24 mouse cellular contexts compared by ENCODE assay signal in genomic region chr8:121132961-121133513, GRCm38 (mm10). TPM values are rescaled to one million over a fixed set of nuclear protein-coding genes. Genes with fewer than 3 reads are reported as not detected.
DNase-seq lines count a peak whose midpoint lies in the region; ATAC-seq and TF ChIP-seq lines count a peak whose summit lies in the region.
"Had no signal": no experiment of that assay in that cellular context is flagged by ENCODE, and none has a peak within 500 bp of the region (broad histone marks: within the 10 kb centered on the region; RNA-seq: fewer than 3 reads in every experiment).

No protein-coding gene starts in this region.

- peaks cover 5% of the 10 kb centered on the region for H3K36me3 ChIP-seq in C2C12 (ENCODE audit: control insufficient read depth, insufficient read depth)
- H3K36me3 ChIP-seq in myocyte (ENCODE audit: control insufficient read depth, insufficient read depth) = no peaks in the 10 kb centered on the region
- no peaks in the 10 kb centered on the region for H3K36me3 ChIP-seq in midbrain, embryonic 16.5 days (ENCODE audit: control insufficient read depth, insufficient read depth, low read length)
- H3K36me3 ChIP-seq: embryonic facial prominence, embryonic 12.5 days; forebrain, embryonic 15.5 days had no signal

- H3K9ac ChIP-seq in midbrain, embryonic 16.5 days (ENCODE audit: low read depth, low read length) = no peak overlapping the region
- H3K9ac ChIP-seq: embryonic facial prominence, embryonic 12.5 days; forebrain, embryonic 13.5 days; forebrain, embryonic 15.5 days; forebrain, postnatal 0 days had no signal

- H3K27me3 ChIP-seq in C2C12 (ENCODE audit: control insufficient read depth, insufficient read depth, insufficient read length) (no peaks in the 10 kb centered on the region), myocyte (ENCODE audit: control insufficient read depth, insufficient read depth, insufficient read length) (no peaks in the 10 kb centered on the region)
- H3K27me3 ChIP-seq in midbrain, embryonic 16.5 days (ENCODE audit: control insufficient read depth, insufficient read depth, low read depth, low read length) = peaks cover 43% of the 10 kb centered on the region

- peak overlapping the region; percentile 62; the same call in 1 of the 2 replicates for H3K27ac ChIP-seq in embryonic fibroblast, embryonic 13.5 days (ENCODE audit: insufficient read depth, low read length)
- no peak overlapping the region for H3K27ac ChIP-seq in midbrain, embryonic 16.5 days (ENCODE audit: low read length)
- H3K27ac ChIP-seq: embryonic facial prominence, embryonic 10.5 days; embryonic facial prominence, embryonic 12.5 days; forebrain, embryonic 13.5 days; forebrain, embryonic 15.5 days had no signal

- ATAC-seq in midbrain, embryonic 16.5 days = no peak
- ATAC-seq: activated CD4-positive, CD25-positive, alpha-beta regulatory T cell, adult 4 months; forebrain, embryonic 13.5 days; forebrain, embryonic 15.5 days; forebrain, postnatal 0 days had no signal

- no peak for TF ChIP-seq POLR2A in embryonic fibroblast, embryonic 13.5 days (IDR thresholded peaks at IDR 0.05; ENCODE audit: low read depth, low read length)
- TF ChIP-seq POLR2A in myocyte (IDR thresholded peaks at IDR 0.05; ENCODE audit: insufficient read length, low read depth) = no peak

- H3K79me3 ChIP-seq in C2C12 (ENCODE audit: low read depth) = no peaks in the 10 kb centered on the region

- WGBS in midbrain, embryonic 16.5 days = 71% methylated on average over 5 of the region's 5 CpGs

- no peak overlapping the region for H3ac ChIP-seq in C2C12 (ENCODE audit: control insufficient read depth, insufficient read length, low read depth)
- no peak overlapping the region for H3ac ChIP-seq in myocyte (ENCODE audit: control insufficient read depth, insufficient read length)

- peak overlapping the region; percentile 71 for H3K4me2 ChIP-seq in myocyte (ENCODE audit: low read depth)
- H3K4me2 ChIP-seq in midbrain, embryonic 16.5 days (ENCODE audit: low read length) = no peak overlapping the region
- H3K4me2 ChIP-seq: embryonic facial prominence, embryonic 12.5 days; forebrain, embryonic 13.5 days; forebrain, embryonic 15.5 days had no signal

- H3K9me3 ChIP-seq in midbrain, embryonic 16.5 days (replicated peaks; ENCODE audit: control insufficient read depth, low read length, poor library complexity, severe bottlenecking) = no peaks in the 10 kb centered on the region; the same call in 1 of the 2 replicates
- H3K9me3 ChIP-seq: forebrain, embryonic 15.5 days had no signal

- peak; percentile 76 for DNase-seq in 3134 (ENCODE audit: extremely low read depth, insufficient read length, low spot score)
- no peak for DNase-seq in gastrocnemius, postnatal 25 days
- no peak for DNase-seq in left cerebral cortex, adult 8-10 months (ENCODE audit: low spot score in 2 of 2)
- DNase-seq: adrenal gland, adult 8-10 months; adrenal gland, postnatal 14 days; adrenal gland, postnatal 36 days; B cell, adult 2 months; cerebellum, adult 11-12 months; cerebellum, adult 2 months; cerebellum, adult 9-10 months; cerebellum, postnatal 10 days; cerebellum, postnatal 25 days; forebrain, postnatal 0 days had no signal

- H3K79me2 ChIP-seq in C2C12 (ENCODE audit: control insufficient read depth, insufficient read depth) (no peaks in the 10 kb centered on the region), myocyte (ENCODE audit: control insufficient read depth, insufficient read depth) (no peaks in the 10 kb centered on the region)

- H3K4me1 ChIP-seq in embryonic fibroblast, embryonic 13.5 days (ENCODE audit: control insufficient read depth, insufficient read depth, low read length) = 0 out of 2 replicates have a peak, but pooled peaks cover 3% of the 10 kb centered on the region
- peaks cover 8% of the 10 kb centered on the region for H3K4me1 ChIP-seq in midbrain, embryonic 16.5 days (ENCODE audit: control insufficient read depth, insufficient read depth, low read length)

- TF ChIP-seq CTCF in C2C12 (IDR thresholded peaks at IDR 0.05; ENCODE audit: control insufficient read depth, insufficient read depth, insufficient read length) = no peak
- no peak for TF ChIP-seq CTCF in embryonic fibroblast, embryonic 13.5 days (IDR thresholded peaks at IDR 0.05; ENCODE audit: borderline replicate concordance, insufficient read depth, low read length)

- no peak overlapping the region for H3K4me3 ChIP-seq in C2C12 (ENCODE audit: insufficient read depth, poor library complexity, severe bottlenecking)
- H3K4me3 ChIP-seq in embryonic fibroblast, embryonic 13.5 days (ENCODE audit: insufficient read depth, low read length) = no peak overlapping the region
- no peak overlapping the region for H3K4me3 ChIP-seq in myocyte
- H3K4me3 ChIP-seq in midbrain, embryonic 16.5 days (ENCODE audit: low read depth, low read length) = no peak overlapping the region
- H3K4me3 ChIP-seq: embryonic facial prominence, embryonic 10.5 days; embryonic facial prominence, embryonic 12.5 days; erythroblast, embryonic 14.5 days; forebrain, embryonic 13.5 days; forebrain, embryonic 15.5 days had no signal

TF ChIP-seq in C2C12, 6 proteins besides CTCF, POLR2A, EP300 and RAD21:
- TF ChIP-seq CEBPB (IDR thresholded peaks at IDR 0.05; ENCODE audit: low read depth) (peak; percentile 53), FOSL1 (IDR thresholded peaks at IDR 0.05; ENCODE audit: insufficient read depth, low read length, poor library complexity, severe bottlenecking) (no peak)

TF ChIP-seq in myocyte, 11 proteins besides CTCF, POLR2A, EP300 and RAD21:
- TF ChIP-seq MAX (IDR thresholded peaks at IDR 0.05; ENCODE audit: low read depth) (no peak), MYOG (IDR thresholded peaks at IDR 0.05; ENCODE audit: control insufficient read depth in 1 of 3, insufficient read depth in 1 of 3, insufficient read length in 2 of 3, low read depth in 2 of 3) (peak in 2 of 3 experiments; percentile 10 to 67), CEBPB (IDR thresholded peaks at IDR 0.05; ENCODE audit: insufficient read depth, poor library complexity, severe bottlenecking) (no peak), MYOD1 (IDR thresholded peaks at IDR 0.05; ENCODE audit: control insufficient read depth in 1 of 3, insufficient read length in 2 of 3, low read depth in 2 of 3) (peak in 2 of 3 experiments; percentile 6 to 54)

RNA-seq across cellular contexts. Expression of gene Foxl1, which starts 5.3 kb away (rescaled TPM):
- polyA plus RNA-seq in C2C12 (2012; fragmentation: generic; extraction: Trizol) = 6.1 TPM
- 1.1 and 2.0 TPM in 2 replicates for polyA plus RNA-seq in embryonic fibroblast, embryonic 13.5 days (2011; ENCODE audit: insufficient read length, low read depth, missing spikeins)
- 2.6 TPM for polyA plus RNA-seq in myocyte (2012; fragmentation: generic; extraction: Trizol)
- polyA plus RNA-seq in midbrain, embryonic 16.5 days (2015; fragmentation: Nextera tagmentation; extraction: Ambion mirVana) = 0.06 TPM in 1 of 2 replicates, not detected in the other
- not detected for total RNA-seq in gastrocnemius, postnatal 25 days (2021)
- under 1 TPM; 0.13 to 0.34 (median 0.15) TPM for total RNA-seq in left cerebral cortex, adult 8-10 months (2022)
- polyA plus RNA-seq: activated CD4-positive, CD25-positive, alpha-beta regulatory T cell, adult 4 months; cerebellum, adult 2 months; erythroblast, embryonic 14.5 days; forebrain, postnatal 0 days had no signal

RNA-seq across cellular contexts. Expression of gene Foxc2, which starts 17.1 kb away (rescaled TPM):
- polyA plus RNA-seq in C2C12 (2012; fragmentation: generic; extraction: Trizol) (22.9 TPM), myocyte (2012; fragmentation: generic; extraction: Trizol) (7.3 TPM)
- 14.6 and 18.1 TPM in 2 replicates for polyA plus RNA-seq in embryonic fibroblast, embryonic 13.5 days (2011; ENCODE audit: insufficient read length, low read depth, missing spikeins)
- polyA plus RNA-seq in midbrain, embryonic 16.5 days (2015; fragmentation: Nextera tagmentation; extraction: Ambion mirVana) = 1.7 and 2.0 TPM in 2 replicates
- total RNA-seq in gastrocnemius, postnatal 25 days (2021) = under 1 TPM; 0.41 to 0.54 TPM
- total RNA-seq in left cerebral cortex, adult 8-10 months (2022) = 1 to 10 TPM; 1.2 to 2.2 (median 1.9) TPM
- polyA plus RNA-seq: activated CD4-positive, CD25-positive, alpha-beta regulatory T cell, adult 4 months; erythroblast, embryonic 14.5 days had no signal

RNA-seq across cellular contexts. Expression of gene Mthfsd, which starts 24.8 kb away (rescaled TPM):
- polyA plus RNA-seq in C2C12 (2012; fragmentation: generic; extraction: Trizol) = 22.7 TPM
- 58.3 and 63.3 TPM in 2 replicates for polyA plus RNA-seq in embryonic fibroblast, embryonic 13.5 days (2011; ENCODE audit: insufficient read length, low read depth, missing spikeins)
- 22.3 TPM for polyA plus RNA-seq in myocyte (2012; fragmentation: generic; extraction: Trizol)
- 52.3 and 53.0 TPM in 2 replicates for polyA plus RNA-seq in midbrain, embryonic 16.5 days (2015; fragmentation: Nextera tagmentation; extraction: Ambion mirVana)
- 10 to 100 TPM; 14.6 to 15.0 TPM for total RNA-seq in gastrocnemius, postnatal 25 days (2021)
- 10 to 100 TPM; 33.9 to 43.3 (median 41.4) TPM for total RNA-seq in left cerebral cortex, adult 8-10 months (2022)

RNA-seq across cellular contexts. Expression of gene Foxf1, which starts 48.9 kb away (rescaled TPM):
- polyA plus RNA-seq in C2C12 (2012; fragmentation: generic; extraction: Trizol) (0.04 TPM), myocyte (2012; fragmentation: generic; extraction: Trizol) (not detected)
- polyA plus RNA-seq in embryonic fibroblast, embryonic 13.5 days (2011; ENCODE audit: insufficient read length, low read depth, missing spikeins) = 6.9 TPM in 2 replicates
- polyA plus RNA-seq in midbrain, embryonic 16.5 days (2015; fragmentation: Nextera tagmentation; extraction: Ambion mirVana) = 0.91 and 1.1 TPM in 2 replicates
- total RNA-seq in gastrocnemius, postnatal 25 days (2021) = not detected
- total RNA-seq in left cerebral cortex, adult 8-10 months (2022) = 1 to 10 TPM in 2 of 4 experiments, under 1 TPM in 2; 0.54 to 1.6 (median 0.84) TPM
- total RNA-seq: MEL had no signal
- polyA plus RNA-seq: activated CD4-positive, CD25-positive, alpha-beta regulatory T cell, adult 4 months; erythroblast, embryonic 14.5 days had no signal
